Mouse (Mus musculus) adrenal gland (tissue): Measurements from ENCODE around the gene Wdr19.

ENCODE experiments used
- intact Hi-C: fragments of 180-260 bp; cut with DNase I; formaldehyde crosslinking; loops from one replicate; pipeline ENCODE4 v1.15.1; 2025

Gene Wdr19

GRCm38 (mm10) chr5:65293627-65294026, 94.1 kb downstream of the Wdr19 start:
- intact Hi-C loops, result loop anchor here (10.0 kb wide), 1 partner anchor 91 kb away; no protein-coding TSS in a partner anchor

- intact Hi-C loops, result loop anchor here (10.0 kb wide), 1 partner anchor 91 kb away; no protein-coding TSS in a partner anchor
Measured at GRCm38 (mm10) chr5:65294270-65294669, 94.8 kb downstream of the Wdr19 start.

GRCm38 (mm10) chr5:65298167-65298950, 98.9 kb downstream of the Wdr19 start:
- intact Hi-C loops, result loop anchor here (10.0 kb wide), 1 partner anchor 86 kb away; no protein-coding TSS in a partner anchor

GRCm38 (mm10) chr5:65299623-65300022, 100.1 kb downstream of the Wdr19 start:
- intact Hi-C loops, result loop anchor here (10.0 kb wide), 1 partner anchor 85 kb away; no protein-coding TSS in a partner anchor

GRCm38 (mm10) chr5:65300121-65300520, 100.6 kb downstream of the Wdr19 start:
- intact Hi-C loops, result no loop called here

GRCm38 (mm10) chr5:65305516-65305915, 106.0 kb downstream of the Wdr19 start:
- intact Hi-C loops, result no loop called here

- intact Hi-C loops, result no loop called here
Measured at GRCm38 (mm10) chr5:65308208-65308607, 108.7 kb downstream of the Wdr19 start.

GRCm38 (mm10) chr5:65308866-65309265, 109.4 kb downstream of the Wdr19 start:
- intact Hi-C loops, result no loop called here
